Mouse (Mus musculus): ENCODE data around the gene Aqp8. TPM values are rescaled to one million over a fixed set of nuclear protein-coding genes. Genes with fewer than 3 reads are reported as not detected.

The Aqp8 gene
- total and polyA plus RNA-seq, 3 experiments: not detected

DNA sequence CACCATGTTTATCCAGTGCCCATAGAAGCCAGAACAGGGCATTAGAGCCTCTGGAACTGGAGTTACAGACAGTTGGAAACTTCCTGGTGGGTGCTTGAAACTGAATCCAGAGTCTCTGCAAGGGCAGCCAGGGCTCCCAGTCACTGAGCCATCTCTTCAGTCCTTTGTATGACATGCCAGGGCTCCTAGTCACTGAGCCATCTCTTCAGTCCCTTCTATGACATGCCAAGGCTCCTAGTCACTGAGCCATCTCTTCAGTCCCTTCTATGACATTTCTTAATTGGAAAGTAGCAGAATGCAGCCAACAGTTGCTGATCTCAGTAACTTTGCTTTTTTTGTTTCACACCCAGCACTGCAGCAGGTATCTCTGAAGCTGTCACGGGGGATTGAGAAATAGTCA, 20.0 kb upstream of the Aqp8 start:
- Histone ChIP-seq H3K9ac (ENCODE audit: insufficient read depth, low read depth) (no peak overlapping the region), H3K36me3 (replicated peaks in 1 of 2; ENCODE audit: control insufficient read depth in 1 of 2, insufficient read depth in 1 of 2, low read length in 1 of 2) (no peaks in the 10 kb centered on the region), H3K4me3 (replicated peaks in 1 of 3; ENCODE audit: low read depth in 2 of 3, low read length in 2 of 3, poor library complexity in 1 of 3) (no peak overlapping the region), H3K27ac (ENCODE audit: insufficient read depth, low read depth) (no peak overlapping the region), H3K4me2 (ENCODE audit: insufficient read depth, low read depth, poor library complexity, severe bottlenecking) (no peak overlapping the region), H3K79me2 (replicated peaks; ENCODE audit: control insufficient read depth, extremely low read depth, insufficient read depth, poor library complexity, severe bottlenecking) (no peaks in the 10 kb centered on the region), H3K9me3 (replicated peaks; ENCODE audit: low read length) (peaks cover 2% of the 10 kb centered on the region), H3K4me1 (ENCODE audit: control insufficient read depth in 1 of 2, insufficient read depth in 2 of 2) (no peaks in the 10 kb centered on the region), H3K27me3 (replicated peaks) (no peaks in the 10 kb centered on the region)
- in situ Hi-C loops (cut with MboI; ENCODE audit: low pct_ligation_motif_present, low pct_unique_long_range_greater_than_20kb, low sequenced_read_pairs) (no loop called here), dilution Hi-C loops (cut with MboI; ENCODE audit: extremely low pct_ligation_motif_present, extremely low pct_unique_long_range_greater_than_20kb, low sequenced_read_pairs) (no loop called here)
- DNase-seq (ENCODE audit: extremely low read depth): no peak
- no peak for TF ChIP-seq JUND (conservative IDR thresholded peaks at IDR 0.05; ENCODE audit: low read depth, low read length)
- no peak for TF ChIP-seq MYC (IDR thresholded peaks at IDR 0.05; ENCODE audit: low read depth, low read length)
- TF ChIP-seq ZMIZ1 (IDR thresholded peaks at IDR 0.05; ENCODE audit: low read depth, low read length): no peak
- no peak for TF ChIP-seq CHD2 (IDR thresholded peaks at IDR 0.05; ENCODE audit: low read length)
- no peak for TF ChIP-seq POLR2A (IDR thresholded peaks at IDR 0.05; ENCODE audit: low read depth, low read length)
- no peak for TF ChIP-seq ZKSCAN1 (IDR thresholded peaks at IDR 0.05; ENCODE audit: borderline replicate concordance, low read depth, low read length)
- no peak for TF ChIP-seq RCOR1 (conservative IDR thresholded peaks at IDR 0.05; ENCODE audit: low read depth, low read length)
- no peak for TF ChIP-seq SMC3 (IDR thresholded peaks at IDR 0.05; ENCODE audit: low read depth, low read length)
- no peak for TF ChIP-seq JUN (IDR thresholded peaks at IDR 0.05; ENCODE audit: insufficient read depth, low read depth, low read length)
- no peak for TF ChIP-seq PAX5 (IDR thresholded peaks at IDR 0.05; ENCODE audit: low read length)
- TF ChIP-seq NELFE (IDR thresholded peaks at IDR 0.05; ENCODE audit: low read depth, low read length): no peak
- TF ChIP-seq UBTF (IDR thresholded peaks at IDR 0.05; ENCODE audit: low read depth, low read length): no peak
- no peak for TF ChIP-seq ELF1 (IDR thresholded peaks at IDR 0.05; ENCODE audit: low read depth, low read length)
- no peak for TF ChIP-seq ZNF384 (IDR thresholded peaks at IDR 0.05; ENCODE audit: low read depth, low read length)
- no peak for TF ChIP-seq MEF2A (IDR thresholded peaks at IDR 0.05; ENCODE audit: borderline replicate concordance, low read depth, low read length)
- TF ChIP-seq USF1 (IDR thresholded peaks at IDR 0.05; ENCODE audit: low read depth, low read length): no peak
- TF ChIP-seq TCF12 (IDR thresholded peaks at IDR 0.05; ENCODE audit: low read depth, low read length): no peak

DNA sequence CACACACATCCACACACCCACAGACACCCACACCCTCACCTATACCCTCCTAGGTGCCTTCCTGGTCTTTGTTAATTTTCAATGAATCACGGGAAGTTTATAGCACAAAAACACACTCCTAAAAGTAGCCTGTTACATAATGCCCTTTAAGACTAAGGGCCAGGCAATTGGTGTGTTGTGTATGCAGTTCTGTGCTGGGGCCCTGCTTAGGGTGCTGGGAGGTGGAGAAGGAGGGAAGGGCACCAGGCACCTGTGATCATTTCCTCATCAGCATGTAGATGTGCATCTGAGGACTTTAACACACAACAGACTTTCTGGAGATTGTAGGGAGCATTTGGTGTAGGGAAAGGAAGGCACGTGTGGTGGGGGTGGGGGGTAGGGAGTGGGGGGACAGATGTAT, 13.3 kb upstream of the Aqp8 start:
- Histone ChIP-seq H3K4me2 (ENCODE audit: insufficient read depth, low read depth, poor library complexity, severe bottlenecking) (no peak overlapping the region), H3K9me3 (replicated peaks; ENCODE audit: low read length) (no peaks in the 10 kb centered on the region), H3K27ac (ENCODE audit: insufficient read depth, low read depth) (no peak overlapping the region), H3K27me3 (replicated peaks) (no peaks in the 10 kb centered on the region), H3K4me3 (replicated peaks in 1 of 3; ENCODE audit: low read depth in 2 of 3, low read length in 2 of 3, poor library complexity in 1 of 3) (no peak overlapping the region), H3K36me3 (replicated peaks in 1 of 2; ENCODE audit: control insufficient read depth in 1 of 2, insufficient read depth in 1 of 2, low read length in 1 of 2) (no peaks in the 10 kb centered on the region), H3K4me1 (ENCODE audit: control insufficient read depth in 1 of 2, insufficient read depth in 2 of 2) (0 out of 4 replicates have a peak, but pooled peaks cover 0 to 2% of the 10 kb centered on the region in 2 experiments), H3K9ac (ENCODE audit: insufficient read depth, low read depth) (no peak overlapping the region), H3K79me2 (replicated peaks; ENCODE audit: control insufficient read depth, extremely low read depth, insufficient read depth, poor library complexity, severe bottlenecking) (no peaks in the 10 kb centered on the region)
- dilution Hi-C loops (cut with MboI; ENCODE audit: extremely low pct_ligation_motif_present, extremely low pct_unique_long_range_greater_than_20kb, low sequenced_read_pairs): no loop called here
- TF ChIP-seq MAZ (IDR thresholded peaks at IDR 0.05; ENCODE audit: low read depth, low read length): no peak
- TF ChIP-seq TCF12 (IDR thresholded peaks at IDR 0.05; ENCODE audit: low read depth, low read length): no peak
- no peak for TF ChIP-seq MAX (IDR thresholded peaks at IDR 0.05; ENCODE audit: low read length)
- TF ChIP-seq ZC3H11A (IDR thresholded peaks at IDR 0.05; ENCODE audit: low read depth, low read length): no peak
- no peak for TF ChIP-seq ZMIZ1 (IDR thresholded peaks at IDR 0.05; ENCODE audit: low read depth, low read length)
- no peak for TF ChIP-seq TBP (conservative IDR thresholded peaks at IDR 0.05; ENCODE audit: low read depth, low read length)
- TF ChIP-seq KAT2A (IDR thresholded peaks at IDR 0.05; ENCODE audit: insufficient replicate concordance, low read length): no peak
- TF ChIP-seq SMC3 (IDR thresholded peaks at IDR 0.05; ENCODE audit: low read depth, low read length): no peak
- TF ChIP-seq POLR2AphosphoS2 (IDR thresholded peaks at IDR 0.05; ENCODE audit: low read depth, low read length): no peak
- DNase-seq (ENCODE audit: extremely low read depth): no peak
- in situ Hi-C loops (cut with MboI; ENCODE audit: low pct_ligation_motif_present, low pct_unique_long_range_greater_than_20kb, low sequenced_read_pairs): no loop called here
